Mouse (Mus musculus): ENCODE data around the gene Gm21762. TPM values are rescaled to one million over a fixed set of nuclear protein-coding genes. Genes with fewer than 3 reads are reported as not detected.

Gm21762 gene
- polyA plus RNA-seq, 1 experiment from 2014 or later, result not detected

Other genes starting within 250 kb of the Gm21762 start
- gene Gm36079, start 188.9 kb downstream of the Gm21762 start, polyA plus RNA-seq (2014; fragmentation: Nextera tagmentation; extraction: Ambion mirVana), result not detected in 2 replicates
- not detected in 2 replicates for gene Gm21188, start 163.8 kb downstream of the Gm21762 start, polyA plus RNA-seq (2014; fragmentation: Nextera tagmentation; extraction: Ambion mirVana)
- not detected in 2 replicates for gene Gm20767, start 75.7 kb downstream of the Gm21762 start, polyA plus RNA-seq (2014; fragmentation: Nextera tagmentation; extraction: Ambion mirVana)
- not detected in 2 replicates for gene Gm21818, start 43.5 kb downstream of the Gm21762 start, polyA plus RNA-seq (2014; fragmentation: Nextera tagmentation; extraction: Ambion mirVana)
- gene Gm21731, start 23.2 kb upstream of the Gm21762 start, polyA plus RNA-seq (2014; fragmentation: Nextera tagmentation; extraction: Ambion mirVana), result not detected in 2 replicates
- not detected in 2 replicates for gene AF067061, start 47.2 kb upstream of the Gm21762 start, polyA plus RNA-seq (2014; fragmentation: Nextera tagmentation; extraction: Ambion mirVana)
- gene BC147527, start 84.4 kb upstream of the Gm21762 start, polyA plus RNA-seq (2014; fragmentation: Nextera tagmentation; extraction: Ambion mirVana), result 0.16 and 0.32 TPM in 2 replicates
- gene Tcstv3, start 100.9 kb upstream of the Gm21762 start, polyA plus RNA-seq (2014; fragmentation: Nextera tagmentation; extraction: Ambion mirVana), result not detected in 2 replicates

Data from heart, embryonic 14.5 days (tissue).